Mouse (Mus musculus): ENCODE data around the gene Gm813.

Gm813 gene

GRCm38 (mm10) chr16:58616878-58617277 lies at the start of gene Gm813:
TSS of gene Gm813 (minus strand) at chr16:58616978.
- in situ Hi-C loops (cut with MboI, MseI): no loop called here

- in situ Hi-C loops (cut with MboI, MseI): loop anchor here (5.0 to 25.0 kb wide), 5 partner anchors 38 to 1053 kb away; partner anchors contain the start of genes Cldnd1, Cmss1 and Gabrr3
These were observed 48.4 kb upstream of the Gm813 start for GRCm38 (mm10) chr16:58665137-58665536.

- in situ Hi-C loops (cut with MboI, MseI): loop anchor here (5.0 to 25.0 kb wide), 4 partner anchors 59 to 1052 kb away; partner anchors contain the start of genes Cmss1 and Gabrr3
These were observed 47.0 kb upstream of the Gm813 start for GRCm38 (mm10) chr16:58663816-58664215.

GRCm38 (mm10) chr16:58663021-58663420 lies 46.2 kb upstream of the Gm813 start:
- in situ Hi-C loops (cut with MboI, MseI): loop anchor here (5.0 to 25.0 kb wide), 4 partner anchors 58 to 1051 kb away; partner anchors contain the start of genes Cmss1 and Gabrr3

GRCm38 (mm10) chr16:58662287-58662791 lies 45.6 kb upstream of the Gm813 start:
- in situ Hi-C loops (cut with MboI, MseI): loop anchor here (5.0 to 25.0 kb wide), 4 partner anchors 58 to 1050 kb away; partner anchors contain the start of genes Cmss1 and Gabrr3

GRCm38 (mm10) chr16:58661826-58662225 lies 45.0 kb upstream of the Gm813 start:
- in situ Hi-C loops (cut with MboI, MseI): loop anchor here (5.0 to 25.0 kb wide), 4 partner anchors 57 to 1050 kb away; partner anchors contain the start of genes Cmss1 and Gabrr3

- in situ Hi-C loops (cut with MboI, MseI): loop anchor here (25.0 kb wide), 1 partner anchor 1046 kb away; the partner anchor contains the start of gene Cmss1
These were observed 41.9 kb upstream of the Gm813 start for GRCm38 (mm10) chr16:58658668-58659067.

- in situ Hi-C loops (cut with MboI, MseI): loop anchor here (25.0 kb wide), 1 partner anchor 1044 kb away; the partner anchor contains the start of gene Cmss1
These were observed 39.7 kb upstream of the Gm813 start for GRCm38 (mm10) chr16:58656526-58656925.

GRCm38 (mm10) chr16:58655751-58656150 lies 39.0 kb upstream of the Gm813 start:
- in situ Hi-C loops (cut with MboI, MseI): loop anchor here (25.0 kb wide), 1 partner anchor 1043 kb away; the partner anchor contains the start of gene Cmss1

GRCm38 (mm10) chr16:58649979-58650378 lies 33.2 kb upstream of the Gm813 start:
- in situ Hi-C loops (cut with MboI, MseI): loop anchor here (25.0 kb wide), 1 partner anchor 1038 kb away; the partner anchor contains the start of gene Cmss1

- in situ Hi-C loops (cut with MboI, MseI): no loop called here
These were observed 22.0 kb upstream of the Gm813 start, which contains the start of gene E330017A01Rik for GRCm38 (mm10) chr16:58638689-58639175. TSS of gene E330017A01Rik (minus strand) at chr16:58638739.

GRCm38 (mm10) chr16:58638016-58638415 lies 21.2 kb upstream of the Gm813 start:
- in situ Hi-C loops (cut with MboI, MseI): no loop called here

- in situ Hi-C loops (cut with MboI, MseI): no loop called here
These were observed 20.7 kb upstream of the Gm813 start for GRCm38 (mm10) chr16:58637448-58637847.

GRCm38 (mm10) chr16:58635866-58636265 lies 19.1 kb upstream of the Gm813 start:
- in situ Hi-C loops (cut with MboI, MseI): no loop called here

- in situ Hi-C loops (cut with MboI, MseI): loop anchor here (5.0 kb wide), 2 partner anchors 38 to 182 kb away; no protein-coding TSS in a partner anchor
These were observed 13.0 kb upstream of the Gm813 start for GRCm38 (mm10) chr16:58629736-58630135.

- in situ Hi-C loops (cut with MboI, MseI): loop anchor here (5.0 kb wide), 2 partner anchors 38 to 182 kb away; no protein-coding TSS in a partner anchor
These were observed 12.2 kb upstream of the Gm813 start for GRCm38 (mm10) chr16:58628968-58629367.

- in situ Hi-C loops (cut with MboI, MseI): loop anchor here (5.0 kb wide), 2 partner anchors 39 to 181 kb away; no protein-coding TSS in a partner anchor
These were observed 11.5 kb upstream of the Gm813 start for GRCm38 (mm10) chr16:58628336-58628680.

GRCm38 (mm10) chr16:58627597-58628335 lies 11.0 kb upstream of the Gm813 start:
- in situ Hi-C loops (cut with MboI, MseI): loop anchor here (5.0 kb wide), 2 partner anchors 40 to 180 kb away; no protein-coding TSS in a partner anchor

- in situ Hi-C loops (cut with MboI, MseI): no loop called here
These were observed 7.2 kb upstream of the Gm813 start for GRCm38 (mm10) chr16:58623944-58624343.

- in situ Hi-C loops (cut with MboI, MseI): no loop called here
These were observed 6.3 kb upstream of the Gm813 start for GRCm38 (mm10) chr16:58623114-58623513.

- in situ Hi-C loops (cut with MboI, MseI): no loop called here
These were observed 5.6 kb upstream of the Gm813 start for GRCm38 (mm10) chr16:58622377-58622776.

- in situ Hi-C loops (cut with MboI, MseI): no loop called here
These were observed 568 bp upstream of the Gm813 start for GRCm38 (mm10) chr16:58617346-58617745.
